Mouse (Mus musculus): ENCODE results near the gene Tmed9.

DNA sequence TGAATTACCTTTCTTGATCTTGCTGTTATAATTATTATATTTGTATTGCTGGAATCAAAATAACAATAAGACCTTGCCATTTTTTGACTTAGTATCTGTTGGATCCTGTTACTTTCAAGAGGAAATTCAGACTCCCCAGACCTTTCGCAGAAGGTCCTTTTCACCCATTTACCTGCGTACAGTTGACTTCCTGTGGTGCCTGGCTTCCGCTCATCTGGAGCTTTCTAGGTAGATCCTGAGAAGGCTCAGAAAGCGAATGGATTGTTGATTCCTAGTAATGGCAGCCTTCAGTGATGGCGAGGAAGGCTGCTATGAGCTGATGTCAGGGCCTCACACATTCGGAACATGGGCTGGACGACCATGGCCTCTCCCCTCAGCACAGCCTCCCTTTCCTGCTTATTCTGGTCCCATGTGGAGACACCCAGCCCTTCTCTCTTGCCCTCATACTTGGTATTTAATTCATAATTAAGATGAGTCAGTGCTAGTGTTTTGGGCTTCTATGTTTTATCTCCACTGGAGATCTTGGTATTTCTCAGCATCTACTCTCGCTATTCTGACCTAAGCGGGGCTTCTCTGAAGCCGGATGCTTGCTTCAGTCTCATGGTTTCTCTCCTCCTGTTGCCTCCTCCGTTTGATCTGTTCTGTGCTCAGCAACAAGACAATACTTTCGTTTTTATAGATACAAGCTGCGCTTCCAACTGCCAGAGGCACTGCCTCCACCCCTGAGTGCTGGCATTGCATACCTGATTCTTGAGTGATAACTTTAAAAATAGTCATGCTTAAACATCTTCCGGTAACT lies 62.9 kb downstream of the Tmed9 start:
- TF ChIP-seq CTCF (conservative IDR thresholded peaks at IDR 0.05; ENCODE audit: low read length) (no peak), NANOG (IDR thresholded peaks at IDR 0.05; ENCODE audit: borderline replicate concordance, low read length) (no peak), POU5F1 (IDR thresholded peaks at IDR 0.05; ENCODE audit: borderline replicate concordance, low read length) (no peak)
